Mouse (Mus musculus) embryonic facial prominence, embryonic 12.5 days (tissue): ENCODE measurements around the gene Trex2. TPM values are rescaled to one million over a fixed set of nuclear protein-coding genes. Genes with fewer than 3 reads are reported as not detected.

Experiments used
- ATAC-seq: fragments of 200-750 bp; cut with Nextera tagmentation; 2 replicates; pipeline ENCODE4 v1.8.0; 2017; ENCODE audit not compliant: insufficient number of reproducible peaks, insufficient read depth, low FRiP score, low TSS enrichment
- H3K27ac ChIP-seq: fragments of 300-500 bp; sonication (generic); 2 replicates; pipeline ENCODE4 v1.5.1; 2016; ENCODE audit warnings: mild to moderate bottlenecking
- H3K27me3 ChIP-seq: fragments of 300-500 bp; sonication (generic); 2 replicates; pipeline ENCODE4 v1.6.1; 2016; ENCODE audit warnings: mild to moderate bottlenecking, moderate library complexity
- H3K36me3 ChIP-seq: fragments of 300-500 bp; sonication (generic); 2 replicates; pipeline ENCODE4 v1.6.1; 2016; ENCODE audit warnings: mild to moderate bottlenecking
- H3K4me1 ChIP-seq: fragments of 300-500 bp; sonication (generic); 2 replicates; pipeline ENCODE4 v1.6.1; 2016
- H3K4me2 ChIP-seq: fragments of 300-500 bp; sonication (generic); replicated peaks from 2 replicates; pipeline ENCODE4 v1.6.1; 2016; ENCODE audit warnings: mild to moderate bottlenecking, moderate library complexity
- H3K4me3 ChIP-seq: fragments of 300-500 bp; sonication (generic); 2 replicates; pipeline ENCODE4 v1.5.1; 2016; ENCODE audit warnings: mild to moderate bottlenecking
- H3K9ac ChIP-seq: fragments of 300-500 bp; sonication (generic); 2 replicates; pipeline ENCODE4 v1.6.1; 2016; ENCODE audit warnings: mild to moderate bottlenecking, moderate library complexity
- H3K9me3 ChIP-seq: fragments of 300-500 bp; sonication (generic); 2 replicates; pipeline ENCODE4 v1.6.1; 2016; ENCODE audit warnings: mild to moderate bottlenecking, moderate library complexity
- WGBS: fragments of 180-500 bp; shearing (Covaris S2); methylation state at CpG from one replicate; pipeline ENCODE4 v1.1.7; 2016; 5-methylcytosine and 5-hydroxymethylcytosine counted together
- polyA plus RNA-seq: library from polyadenylated mRNA; unstranded; fragments of >200 nt; fragmentation: Nextera tagmentation; extraction: Ambion mirVana; gene quantifications from 2 replicates; pipeline ENCODE4 v1.2.1, GENCODE M21; 2016

Trex2 gene
- polyA plus RNA-seq, 1 experiment from 2014 or later, result not detected

- H3K4me1 ChIP-seq, result peaks cover 20% of the 10 kb centered on the region; the same call in 1 of the 2 replicates
- H3K27me3 ChIP-seq, result no peaks in the 10 kb centered on the region
- H3K27ac ChIP-seq, result no peak overlapping the region
- 94% methylated on average over 3 of the region's 3 CpGs for WGBS
- H3K9me3 ChIP-seq, result no peaks in the 10 kb centered on the region
- H3K9ac ChIP-seq, result no peak overlapping the region
- no peak for ATAC-seq
- no peaks in the 10 kb centered on the region for H3K36me3 ChIP-seq
- H3K4me3 ChIP-seq, result no peak overlapping the region
- no peak overlapping the region for H3K4me2 ChIP-seq
Observed at GRCm38 (mm10) chrX:73471764-73472163, 36.6 kb upstream of the Trex2 start.

- H3K27ac ChIP-seq, result peak overlapping the region; percentile 93
- WGBS, result 21% methylated on average over 1 of the region's 1 CpGs
- H3K9ac ChIP-seq, result no peak overlapping the region
- peaks cover 4% of the 10 kb centered on the region; the same call in 1 of the 2 replicates for H3K4me1 ChIP-seq
- H3K4me2 ChIP-seq, result no peak overlapping the region
- no peaks in the 10 kb centered on the region for H3K9me3 ChIP-seq
- no peak for ATAC-seq
- no peaks in the 10 kb centered on the region for H3K27me3 ChIP-seq
- no peaks in the 10 kb centered on the region for H3K36me3 ChIP-seq
- H3K4me3 ChIP-seq, result no peak overlapping the region
Observed at GRCm38 (mm10) chrX:73468752-73469151, 33.6 kb upstream of the Trex2 start.

GRCm38 (mm10) chrX:73468330-73468729 is 33.2 kb upstream of the Trex2 start:
- no peak overlapping the region for H3K9ac ChIP-seq
- H3K9me3 ChIP-seq, result no peaks in the 10 kb centered on the region
- ATAC-seq, result peak; percentile 23; the same call in 1 of the 2 replicates
- H3K36me3 ChIP-seq, result no peaks in the 10 kb centered on the region
- no peak overlapping the region for H3K4me2 ChIP-seq
- no peak overlapping the region for H3K4me3 ChIP-seq
- H3K27ac ChIP-seq, result peak overlapping the region; percentile 93
- 51% methylated on average over 3 of the region's 3 CpGs for WGBS
- H3K4me1 ChIP-seq, result peaks cover 4% of the 10 kb centered on the region; the same call in 1 of the 2 replicates
- H3K27me3 ChIP-seq, result no peaks in the 10 kb centered on the region

GRCm38 (mm10) chrX:73467446-73468241 is 32.5 kb upstream of the Trex2 start:
- H3K4me1 ChIP-seq, result peaks cover 4% of the 10 kb centered on the region; the same call in 1 of the 2 replicates
- peak overlapping the region; percentile 93 for H3K27ac ChIP-seq
- peak; percentile 77 for ATAC-seq
- H3K4me3 ChIP-seq, result no peak overlapping the region
- no peaks in the 10 kb centered on the region for H3K36me3 ChIP-seq
- no peak overlapping the region for H3K9ac ChIP-seq
- 0 out of 2 replicates have a peak overlapping the region, but pooled peaks have one; percentile 13 for H3K4me2 ChIP-seq
- H3K9me3 ChIP-seq, result no peaks in the 10 kb centered on the region
- no peaks in the 10 kb centered on the region for H3K27me3 ChIP-seq
- WGBS, result 21% methylated on average over 5 of the region's 5 CpGs

- no peak for ATAC-seq
- no peak overlapping the region for H3K4me2 ChIP-seq
- H3K9ac ChIP-seq, result no peak overlapping the region
- H3K27ac ChIP-seq, result peak overlapping the region; percentile 93
- peaks cover 4% of the 10 kb centered on the region; the same call in 1 of the 2 replicates for H3K4me1 ChIP-seq
- no peaks in the 10 kb centered on the region for H3K27me3 ChIP-seq
- no peaks in the 10 kb centered on the region for H3K36me3 ChIP-seq
- 67% methylated on average over 9 of the region's 9 CpGs for WGBS
- no peaks in the 10 kb centered on the region for H3K9me3 ChIP-seq
- no peak overlapping the region for H3K4me3 ChIP-seq
Observed at GRCm38 (mm10) chrX:73465483-73466186, 30.5 kb upstream of the Trex2 start.

- Histone ChIP-seq H3K27ac (no peak overlapping the region), H3K4me1 (0 out of 2 replicates have a peak, but pooled peaks cover 9% of the 10 kb centered on the region), H3K9ac (no peak overlapping the region), H3K9me3 (no peaks in the 10 kb centered on the region), H3K4me2 (no peak overlapping the region), H3K4me3 (no peak overlapping the region), H3K36me3 (no peaks in the 10 kb centered on the region), H3K27me3 (no peaks in the 10 kb centered on the region)
- 72% methylated on average over 4 of the region's 4 CpGs for WGBS
- ATAC-seq, result no peak
Observed at GRCm38 (mm10) chrX:73460792-73461191, 25.6 kb upstream of the Trex2 start.

GRCm38 (mm10) chrX:73458877-73459392 is 23.8 kb upstream of the Trex2 start, which contains the start of gene Haus7:
Gene Haus7 (minus strand): TSS chrX:73459044.
- Histone ChIP-seq H3K27me3 (no peaks in the 10 kb centered on the region), H3K9ac (peak within 1 kb of the TSS; percentile 50), H3K36me3 (no peaks in the 10 kb centered on the region), H3K27ac (no peak within 1 kb of the TSS), H3K4me1 (0 out of 2 replicates have a peak, but pooled peaks cover 9% of the 10 kb centered on the region), H3K4me3 (peak within 1 kb of the TSS; percentile 52), H3K9me3 (no peaks in the 10 kb centered on the region), H3K4me2 (peak within 1 kb of the TSS; percentile 56)
- peak; percentile 100 for ATAC-seq
- WGBS, result 17% methylated on average over 26 of the region's 26 CpGs

GRCm38 (mm10) chrX:73451949-73452348 is 16.8 kb upstream of the Trex2 start:
- Histone ChIP-seq H3K4me3 (no peak overlapping the region), H3K4me1 (no peaks in the 10 kb centered on the region), H3K9ac (no peak overlapping the region), H3K9me3 (no peaks in the 10 kb centered on the region), H3K27me3 (no peaks in the 10 kb centered on the region), H3K27ac (no peak overlapping the region), H3K36me3 (peaks cover 6% of the 10 kb centered on the region; the same call in 1 of the 2 replicates), H3K4me2 (no peak overlapping the region)
- WGBS, result 26% methylated on average over 2 of the region's 2 CpGs
- ATAC-seq, result no peak

- Histone ChIP-seq H3K36me3 (peaks cover 6% of the 10 kb centered on the region; the same call in 1 of the 2 replicates), H3K4me2 (no peak overlapping the region), H3K9ac (no peak overlapping the region), H3K4me1 (no peaks in the 10 kb centered on the region), H3K4me3 (no peak overlapping the region), H3K27me3 (no peaks in the 10 kb centered on the region), H3K9me3 (no peaks in the 10 kb centered on the region), H3K27ac (no peak overlapping the region)
- WGBS, result 67% methylated on average over 2 of the region's 2 CpGs
- ATAC-seq, result no peak
Observed at GRCm38 (mm10) chrX:73441428-73441827, 6.3 kb upstream of the Trex2 start.

- Histone ChIP-seq H3K27me3 (no peaks in the 10 kb centered on the region), H3K9me3 (no peaks in the 10 kb centered on the region), H3K4me1 (no peaks in the 10 kb centered on the region), H3K4me3 (no peak overlapping the region), H3K27ac (no peak overlapping the region), H3K9ac (no peak overlapping the region), H3K36me3 (peaks cover 8% of the 10 kb centered on the region; the same call in 1 of the 2 replicates), H3K4me2 (no peak overlapping the region)
- 77% methylated on average over 5 of the region's 5 CpGs for WGBS
- no peak for ATAC-seq
Observed at GRCm38 (mm10) chrX:73432850-73433249, 2.3 kb downstream of the Trex2 start.

- Histone ChIP-seq H3K27ac (no peak overlapping the region), H3K36me3 (no peaks in the 10 kb centered on the region), H3K4me3 (no peak overlapping the region), H3K9ac (no peak overlapping the region), H3K4me1 (no peaks in the 10 kb centered on the region), H3K27me3 (no peaks in the 10 kb centered on the region; the same call in 1 of the 2 replicates), H3K4me2 (no peak overlapping the region), H3K9me3 (no peaks in the 10 kb centered on the region)
- WGBS, result 69% methylated on average over 2 of the region's 2 CpGs
- ATAC-seq, result no peak
Observed at GRCm38 (mm10) chrX:73430036-73430435, 5.1 kb downstream of the Trex2 start.
